Mouse (Mus musculus) C2C12 (cell line): ENCODE measurements around the gene Pnp.

Source experiments
- CEBPB ChIP-seq: IDR thresholded peaks from one replicate; pipeline ENCODE4 v1.6.1; 2011; ENCODE audit warnings: low read depth, mild to moderate bottlenecking, control low read depth, moderate library complexity
- CTCF ChIP-seq: IDR thresholded peaks from one replicate; pipeline ENCODE4 v1.5.1; 2011; ENCODE audit not compliant: control insufficient read depth, insufficient read depth, insufficient read length
- MYOG ChIP-seq: IDR thresholded peaks from one replicate; pipeline ENCODE4 v1.6.1; 2011; ENCODE audit not compliant: control insufficient read depth, insufficient read length; ENCODE audit errors: extremely low read depth

- no peak for TF ChIP-seq CTCF
- no peak for TF ChIP-seq MYOG
- TF ChIP-seq CEBPB = no peak
Measured at GRCm38 (mm10) chr14:50968216-50968980, 37.5 kb downstream of the Pnp start.
